Mouse (Mus musculus) kidney, adult 2 months (tissue): ENCODE measurements around the gene Sycp2.

Source experiments
- CTCF ChIP-seq: fragments of 200-500 bp; conservative IDR thresholded peaks from 2 replicates; pipeline ENCODE4 v1.5.1; 2011; ENCODE audit warnings: low read depth, mild to moderate bottlenecking, control low read depth, low read length, moderate library complexity, mixed read lengths; ENCODE audit not compliant: insufficient read depth, insufficient read length
- POLR2A ChIP-seq: fragments of 200-500 bp; IDR thresholded peaks from one replicate; pipeline ENCODE4 v1.6.1; 2011; ENCODE audit warnings: low read depth, low read length, control low read depth

DNA sequence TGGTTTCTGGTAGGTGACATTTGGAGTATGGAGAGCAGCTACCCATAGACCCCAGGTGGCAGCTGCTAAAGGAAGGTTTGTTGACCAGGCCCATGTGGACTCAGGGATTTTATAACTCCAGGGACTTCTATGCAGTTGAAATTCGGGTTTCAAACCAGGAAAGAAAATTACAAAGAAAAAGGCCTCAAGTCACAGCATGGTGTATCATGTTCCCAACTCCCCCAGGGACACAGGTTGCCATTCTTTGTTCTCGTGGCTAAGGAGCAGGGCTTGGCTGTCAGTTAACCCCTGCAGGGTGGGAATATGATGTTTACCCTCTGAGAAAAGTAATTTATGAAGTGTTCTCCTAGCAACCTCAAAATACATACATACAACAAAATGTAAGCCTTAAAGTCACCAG is 42.8 kb upstream of the Sycp2 start:
- no peak for TF ChIP-seq CTCF
- no peak for TF ChIP-seq POLR2A
